Mouse (Mus musculus) forebrain, embryonic 16.5 days (tissue): ENCODE data around the gene Bzw2. TPM values are rescaled to one million over a fixed set of nuclear protein-coding genes. Genes with fewer than 3 reads are reported as not detected.

ENCODE experiments used
- ATAC-seq: fragments of 200-750 bp; cut with Nextera tagmentation; 2 replicates; pipeline ENCODE4 v1.8.0; 2017; ENCODE audit warnings: mild to moderate bottlenecking, moderate library complexity
- H3K27ac ChIP-seq: fragments of 300-500 bp; sonication (generic); 2 replicates; pipeline ENCODE4 v1.5.1; 2014; ENCODE audit warnings: low read length, control low read depth
- H3K27me3 ChIP-seq: fragments of 300-500 bp; sonication (generic); replicated peaks from 2 replicates; pipeline ENCODE4 v1.6.1; 2014; ENCODE audit warnings: low read length; ENCODE audit not compliant: control insufficient read depth, insufficient read depth
- H3K36me3 ChIP-seq: fragments of 300-500 bp; sonication (generic); 2 replicates; pipeline ENCODE4 v1.6.1; 2014; ENCODE audit not compliant: control insufficient read depth, insufficient read depth
- H3K4me1 ChIP-seq: fragments of 300-500 bp; sonication (generic); replicated peaks from 2 replicates; pipeline ENCODE4 v1.6.1; 2014; ENCODE audit warnings: low read length; ENCODE audit not compliant: control insufficient read depth, insufficient read depth
- H3K4me2 ChIP-seq: fragments of 300-500 bp; sonication (generic); 2 replicates; pipeline ENCODE4 v1.6.1; 2014; ENCODE audit warnings: mild to moderate bottlenecking, low read length, control low read depth
- H3K4me3 ChIP-seq: fragments of 300-500 bp; sonication (generic); replicated peaks from 2 replicates; pipeline ENCODE4 v1.5.1; 2014; ENCODE audit warnings: mild to moderate bottlenecking, low read length, control low read depth
- H3K9ac ChIP-seq: fragments of 300-500 bp; sonication (generic); replicated peaks from 2 replicates; pipeline ENCODE4 v1.6.1; 2014; ENCODE audit warnings: low read depth, low read length, control low read depth
- H3K9me3 ChIP-seq: fragments of 300-500 bp; sonication (generic); 2 replicates; pipeline ENCODE4 v1.6.1; 2016; ENCODE audit warnings: low read length; ENCODE audit not compliant: control insufficient read depth
- WGBS: fragments of 180-500 bp; shearing (Covaris S2); extraction: QIAGEN DNeasy Blood & Tissue Kit; methylation state at CpG from one replicate; pipeline ENCODE4 v1.1.7; 2014; 5-methylcytosine and 5-hydroxymethylcytosine counted together
- polyA plus RNA-seq: library from polyadenylated mRNA; unstranded; fragments of >200 nt; fragmentation: Nextera tagmentation; extraction: Ambion mirVana; gene quantifications from 2 replicates; pipeline ENCODE4 v1.2.1, GENCODE M21; 2015

Bzw2 gene
- polyA plus RNA-seq, 1 experiment from 2014 or later = 542 TPM

GRCm38 (mm10) chr12:36065911-36066310 is 92.0 kb downstream of the Bzw2 start:
- no peak overlapping the region for H3K9ac ChIP-seq
- H3K27me3 ChIP-seq = no peaks in the 10 kb centered on the region
- H3K36me3 ChIP-seq = no peaks in the 10 kb centered on the region
- no peaks in the 10 kb centered on the region for H3K4me1 ChIP-seq
- H3K27ac ChIP-seq = no peak overlapping the region
- no peaks in the 10 kb centered on the region for H3K9me3 ChIP-seq
- no peak overlapping the region for H3K4me3 ChIP-seq
- H3K4me2 ChIP-seq = no peak overlapping the region
- 50% methylated on average over 1 of the region's 1 CpGs for WGBS
- no peak for ATAC-seq

GRCm38 (mm10) chr12:36057699-36058098 is 100.2 kb downstream of the Bzw2 start:
- Histone ChIP-seq H3K9ac (no peak overlapping the region), H3K4me3 (no peak overlapping the region), H3K27me3 (no peaks in the 10 kb centered on the region), H3K27ac (no peak overlapping the region), H3K4me1 (no peaks in the 10 kb centered on the region), H3K9me3 (no peaks in the 10 kb centered on the region), H3K4me2 (no peak overlapping the region), H3K36me3 (no peaks in the 10 kb centered on the region)
- WGBS = 90% methylated on average over 2 of the region's 2 CpGs
- no peak for ATAC-seq

- Histone ChIP-seq H3K9me3 (no peaks in the 10 kb centered on the region), H3K27me3 (no peaks in the 10 kb centered on the region), H3K4me1 (no peaks in the 10 kb centered on the region), H3K4me2 (no peak overlapping the region), H3K4me3 (no peak overlapping the region), H3K9ac (no peak overlapping the region), H3K36me3 (no peaks in the 10 kb centered on the region), H3K27ac (no peak overlapping the region)
- ATAC-seq = no peak
- WGBS = 79% methylated on average over 1 of the region's 1 CpGs
These were observed 107.6 kb downstream of the Bzw2 start for GRCm38 (mm10) chr12:36050276-36050675.

- H3K9me3 ChIP-seq = no peaks in the 10 kb centered on the region
- H3K4me2 ChIP-seq = no peak overlapping the region
- no peak for ATAC-seq
- H3K9ac ChIP-seq = no peak overlapping the region
- no peak overlapping the region for H3K4me3 ChIP-seq
- no peak overlapping the region for H3K27ac ChIP-seq
- H3K27me3 ChIP-seq = no peaks in the 10 kb centered on the region
- no peaks in the 10 kb centered on the region for H3K4me1 ChIP-seq
- 79% methylated on average over 2 of the region's 2 CpGs for WGBS
- H3K36me3 ChIP-seq = no peaks in the 10 kb centered on the region
These were observed 110.3 kb downstream of the Bzw2 start for GRCm38 (mm10) chr12:36047593-36047992.

GRCm38 (mm10) chr12:36046196-36046595 is 111.7 kb downstream of the Bzw2 start:
- ATAC-seq = no peak
- Histone ChIP-seq H3K4me1 (peaks cover 2% of the 10 kb centered on the region), H3K27ac (no peak overlapping the region), H3K4me3 (no peak overlapping the region), H3K9me3 (no peaks in the 10 kb centered on the region), H3K27me3 (no peaks in the 10 kb centered on the region), H3K36me3 (no peaks in the 10 kb centered on the region), H3K4me2 (no peak overlapping the region), H3K9ac (no peak overlapping the region)
- 66% methylated on average over 5 of the region's 5 CpGs for WGBS

- H3K4me1 ChIP-seq = peaks cover 14% of the 10 kb centered on the region
- H3K27me3 ChIP-seq = no peaks in the 10 kb centered on the region
- H3K4me2 ChIP-seq = no peak overlapping the region
- no peak overlapping the region for H3K4me3 ChIP-seq
- H3K36me3 ChIP-seq = no peaks in the 10 kb centered on the region
- ATAC-seq = no peak
- WGBS = 88% methylated on average over 2 of the region's 2 CpGs
- no peaks in the 10 kb centered on the region for H3K9me3 ChIP-seq
- no peak overlapping the region for H3K9ac ChIP-seq
- no peak overlapping the region for H3K27ac ChIP-seq
These were observed 113.2 kb downstream of the Bzw2 start for GRCm38 (mm10) chr12:36044691-36045090.

GRCm38 (mm10) chr12:36042348-36042778 is 115.5 kb downstream of the Bzw2 start, which contains the start of gene Tspan13:
Tspan13 (minus strand) TSS chr12:36042500.
- Histone ChIP-seq H3K27me3 (no peaks in the 10 kb centered on the region), H3K9me3 (no peaks in the 10 kb centered on the region), H3K4me2 (peak within 1 kb of the TSS; percentile 77), H3K4me1 (peaks cover 15% of the 10 kb centered on the region), H3K9ac (peak within 1 kb of the TSS; percentile 100), H3K36me3 (no peaks in the 10 kb centered on the region), H3K27ac (peak within 1 kb of the TSS; percentile 93), H3K4me3 (peak within 1 kb of the TSS; percentile 73)
- WGBS = 0% methylated on average over 35 of the region's 35 CpGs
- peak; percentile 98 for ATAC-seq

Other genes with a start within 250 kb of the Bzw2 start
- gene Agr3, start 232.5 kb downstream of the Bzw2 start, polyA plus RNA-seq = not detected in 2 replicates
- gene Agr2, start 165.2 kb downstream of the Bzw2 start, polyA plus RNA-seq = not detected in 2 replicates
- gene Tspan13, start 115.6 kb downstream of the Bzw2 start, polyA plus RNA-seq = 295 and 340 TPM in 2 replicates
- 64.4 and 64.7 TPM in 2 replicates for gene Ankmy2, start 966 bp downstream of the Bzw2 start, polyA plus RNA-seq
- gene Lrrc72, start 95.3 kb upstream of the Bzw2 start, polyA plus RNA-seq = not detected in 2 replicates
- 8.0 and 9.6 TPM in 2 replicates for gene Sostdc1, start 156.1 kb upstream of the Bzw2 start, polyA plus RNA-seq
- gene Ispd, start 223.4 kb upstream of the Bzw2 start, polyA plus RNA-seq = 7.0 and 7.5 TPM in 2 replicates
- 1.7 and 3.0 TPM in 2 replicates for gene D630036H23Rik, start 224.1 kb upstream of the Bzw2 start, polyA plus RNA-seq